Mouse (Mus musculus): ENCODE results near the gene Ttll10.

Ttll10 gene

DNA sequence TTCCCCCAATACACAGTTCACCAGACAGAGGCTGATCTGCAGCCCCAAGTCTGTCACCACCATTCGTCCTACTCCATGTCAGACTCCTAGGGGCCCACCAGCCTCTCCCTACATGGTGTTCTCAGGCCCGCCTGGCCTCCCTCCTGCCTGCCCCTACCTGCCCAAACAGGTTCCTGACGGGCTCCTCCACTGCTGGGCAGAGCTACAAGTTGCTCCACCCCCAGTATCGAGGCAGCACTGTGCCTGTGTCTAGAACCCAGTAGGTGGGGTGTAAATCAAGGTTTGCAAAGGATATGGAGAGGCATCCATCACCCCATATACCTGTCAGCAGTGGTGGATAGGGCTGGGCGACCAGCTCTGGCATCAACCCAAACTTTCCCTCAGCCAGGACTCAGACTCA is at the start of gene Ttll10:
Gene Ttll10, minus strand, starts transcription at position 154 of the 400 bp plus-strand sequence.
- DNase-seq (ENCODE audit: low spot score in 2 of 2) = no peak

DNA sequence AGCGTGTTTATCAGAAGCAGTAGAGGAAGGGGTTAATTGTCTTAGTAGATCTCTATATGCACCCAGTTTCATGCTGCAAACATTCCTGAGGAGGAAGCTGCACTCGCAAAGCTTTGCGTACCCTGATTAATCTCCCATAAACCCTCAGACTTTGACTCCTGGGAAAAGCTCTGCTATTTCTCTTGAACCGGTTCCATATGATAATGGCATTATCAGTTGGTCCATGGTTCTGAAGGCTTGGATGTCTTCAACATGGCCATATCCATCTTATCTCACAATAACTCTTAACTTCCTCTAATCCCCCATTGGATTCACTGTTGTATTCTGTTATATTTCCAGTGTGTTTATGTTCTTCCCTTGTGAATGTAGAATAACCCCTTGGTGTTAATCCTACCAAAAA is 44.1 kb upstream of the Ttll10 start:
- DNase-seq (ENCODE audit: low spot score in 2 of 2) = no peak

DNA sequence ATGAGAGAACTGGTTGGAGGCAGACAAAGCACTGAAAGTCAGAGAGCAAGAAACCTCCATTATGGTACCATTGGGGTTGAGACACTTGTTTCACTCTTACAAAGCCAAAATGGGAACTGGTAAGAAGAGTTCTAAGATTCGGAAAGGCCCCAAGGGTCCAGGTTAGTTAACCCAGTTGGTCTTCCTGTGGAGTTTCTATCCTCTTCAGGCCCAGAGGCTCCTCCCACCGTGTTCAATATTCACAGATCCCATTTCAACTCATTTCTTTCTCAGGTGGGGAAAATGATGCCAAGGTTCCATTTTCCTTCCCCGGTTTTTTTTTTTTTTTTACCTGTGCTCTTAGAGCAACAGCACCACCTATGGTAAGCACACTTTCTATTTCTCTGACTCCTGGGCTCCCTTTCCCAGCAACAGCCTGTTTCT is 42.3 kb upstream of the Ttll10 start:
- no peak for DNase-seq (ENCODE audit: low spot score in 2 of 2)

DNA sequence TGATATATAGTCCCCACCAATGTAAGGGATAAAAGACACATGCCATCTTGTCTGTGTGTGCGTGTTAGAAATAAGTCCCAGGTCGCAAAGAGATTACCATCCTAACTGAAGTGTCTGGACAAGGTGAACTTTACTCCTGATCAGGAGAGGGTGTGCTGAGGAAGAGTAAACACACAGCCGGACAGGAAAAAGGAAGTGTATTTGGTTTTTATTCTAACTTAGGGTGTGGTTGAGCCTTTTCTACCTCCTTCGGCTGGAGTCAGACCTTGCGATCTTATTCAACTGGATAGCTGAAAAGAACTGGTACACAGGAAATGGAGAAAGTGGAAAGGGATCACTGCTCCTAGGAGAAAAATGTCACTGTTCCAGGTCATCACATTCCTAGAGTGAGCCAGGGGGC is 41.3 kb upstream of the Ttll10 start:
- no peak for DNase-seq (ENCODE audit: low spot score in 2 of 2)

DNA sequence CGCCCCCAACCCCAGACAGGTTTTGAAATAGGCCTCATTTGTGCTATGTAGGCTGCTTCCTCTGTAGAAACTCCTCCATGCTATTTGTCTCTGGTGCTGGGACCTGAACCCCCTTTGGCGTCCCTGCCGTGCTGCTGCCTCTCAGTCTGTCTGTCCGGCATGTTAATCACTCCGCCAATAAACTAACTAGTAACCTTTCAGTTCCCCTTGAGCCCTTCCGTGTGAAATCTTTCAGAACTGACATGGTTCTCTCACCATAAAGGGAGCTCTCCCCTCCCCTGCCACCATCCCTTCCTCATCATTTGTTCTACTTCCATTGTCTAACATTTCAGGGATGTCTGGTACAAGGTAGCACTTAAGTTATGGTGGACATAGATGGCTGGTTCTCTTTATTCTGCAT is 40.2 kb upstream of the Ttll10 start:
- no peak for DNase-seq (ENCODE audit: low spot score in 2 of 2)

DNA sequence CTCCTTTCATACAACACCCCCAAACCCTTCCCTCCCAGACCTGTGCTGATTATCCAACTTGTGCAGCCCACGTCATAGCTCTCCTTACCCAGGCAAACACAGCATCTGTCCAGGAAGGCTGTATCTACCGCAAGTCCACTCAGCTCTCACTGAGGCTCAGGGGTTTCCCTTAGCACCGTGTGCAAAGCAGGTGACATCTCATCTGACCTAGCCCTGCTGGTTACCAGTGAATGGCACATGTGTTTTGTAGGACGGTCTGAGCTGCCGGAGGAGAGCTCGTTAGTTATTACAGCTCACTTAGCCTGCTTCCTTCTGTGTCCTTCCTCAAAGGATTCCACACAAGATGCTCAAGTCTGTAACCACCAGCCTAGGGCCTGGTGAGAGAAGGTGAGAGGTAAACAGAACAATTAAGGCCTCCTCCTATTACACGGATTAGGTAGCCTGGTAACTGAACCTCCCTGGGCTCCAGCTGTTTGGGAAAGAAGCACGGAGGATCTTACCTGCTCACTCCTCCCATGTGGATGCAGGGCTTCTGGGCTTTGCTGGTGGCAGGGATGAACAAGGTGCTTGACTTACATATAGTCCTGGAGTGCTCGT is 38.7 kb upstream of the Ttll10 start:
- no peak for DNase-seq (ENCODE audit: low spot score in 2 of 2)

DNA sequence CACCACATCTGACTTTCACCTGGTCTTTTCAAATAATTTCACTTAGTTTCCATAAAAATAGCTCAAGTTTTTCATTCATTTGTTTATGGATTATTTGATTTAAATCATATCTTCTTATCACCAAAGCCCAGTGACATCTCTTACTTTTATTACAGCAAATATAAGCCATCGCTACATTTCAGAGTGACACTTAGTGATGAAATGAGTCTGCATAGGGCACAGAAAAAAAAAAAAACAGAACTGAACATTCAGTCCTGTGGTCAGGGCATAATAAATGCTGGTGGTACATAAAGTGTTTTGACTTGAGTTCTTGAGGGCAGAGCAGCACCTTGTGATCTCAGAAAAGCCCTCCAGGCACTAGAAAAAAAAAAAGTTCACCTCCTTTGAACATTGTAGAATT is 37.0 kb upstream of the Ttll10 start:
- no peak for DNase-seq (ENCODE audit: low spot score in 2 of 2)

DNA sequence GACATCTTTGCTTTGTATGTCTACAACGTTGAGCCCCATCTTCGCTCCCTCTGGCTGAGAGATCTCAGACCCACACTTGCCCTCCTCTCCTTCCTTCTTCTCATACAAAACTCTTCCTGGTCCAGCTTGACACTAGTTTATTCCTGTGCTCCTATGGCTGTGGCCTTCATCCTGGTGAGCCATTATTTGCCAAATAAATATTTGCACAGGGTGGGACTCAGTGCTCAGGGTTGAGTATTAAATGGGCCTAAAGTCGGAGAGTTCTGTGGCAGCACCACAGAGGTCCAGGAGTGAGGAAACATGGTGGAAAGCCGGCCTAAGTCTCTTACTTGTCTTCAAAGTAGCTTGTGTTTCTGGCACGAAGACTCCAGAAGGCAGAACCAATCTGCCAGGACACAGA is 34.5 kb upstream of the Ttll10 start:
- DNase-seq (ENCODE audit: low spot score in 2 of 2) = no peak

DNA sequence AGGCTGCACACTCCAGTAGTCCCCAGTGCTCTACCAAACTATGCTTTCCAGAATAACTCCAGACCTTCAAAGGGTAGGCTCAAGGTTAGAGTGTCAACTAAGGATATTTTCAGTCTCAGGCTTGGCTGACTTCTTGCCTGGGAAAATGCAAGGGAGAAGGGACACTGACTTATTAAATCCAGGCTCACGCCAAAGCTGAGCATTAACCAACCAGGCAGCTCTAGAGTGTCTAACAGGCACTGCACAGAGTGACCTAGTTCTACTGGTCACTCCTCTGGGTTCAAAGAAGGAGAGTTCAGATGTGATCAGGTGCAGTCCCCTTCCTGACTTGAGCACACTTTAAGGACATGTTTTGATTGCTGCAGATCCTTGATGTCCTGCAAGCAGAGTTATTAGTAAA is 33.6 kb upstream of the Ttll10 start:
- no peak for DNase-seq (ENCODE audit: low spot score in 2 of 2)

DNA sequence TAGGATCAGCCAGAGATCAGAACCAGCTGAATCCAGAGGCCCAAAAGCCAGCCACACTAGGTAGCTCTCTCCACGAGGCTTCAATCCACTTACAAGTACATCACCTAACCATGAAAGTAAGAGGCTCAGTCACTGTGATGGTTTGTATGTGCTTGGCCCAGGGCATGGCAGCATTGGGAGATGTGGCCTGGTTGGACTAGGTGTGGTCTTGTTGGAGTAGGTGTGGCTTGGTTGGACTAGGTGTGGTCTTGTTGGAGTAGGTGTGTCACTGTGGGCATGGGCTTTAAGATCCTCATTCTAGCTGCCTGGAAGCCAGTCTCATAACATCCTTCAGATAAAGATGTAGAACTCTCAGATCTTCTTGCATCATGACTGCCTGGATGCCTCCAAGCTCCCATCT is 32.0 kb upstream of the Ttll10 start:
- DNase-seq (ENCODE audit: low spot score in 2 of 2) = no peak

DNA sequence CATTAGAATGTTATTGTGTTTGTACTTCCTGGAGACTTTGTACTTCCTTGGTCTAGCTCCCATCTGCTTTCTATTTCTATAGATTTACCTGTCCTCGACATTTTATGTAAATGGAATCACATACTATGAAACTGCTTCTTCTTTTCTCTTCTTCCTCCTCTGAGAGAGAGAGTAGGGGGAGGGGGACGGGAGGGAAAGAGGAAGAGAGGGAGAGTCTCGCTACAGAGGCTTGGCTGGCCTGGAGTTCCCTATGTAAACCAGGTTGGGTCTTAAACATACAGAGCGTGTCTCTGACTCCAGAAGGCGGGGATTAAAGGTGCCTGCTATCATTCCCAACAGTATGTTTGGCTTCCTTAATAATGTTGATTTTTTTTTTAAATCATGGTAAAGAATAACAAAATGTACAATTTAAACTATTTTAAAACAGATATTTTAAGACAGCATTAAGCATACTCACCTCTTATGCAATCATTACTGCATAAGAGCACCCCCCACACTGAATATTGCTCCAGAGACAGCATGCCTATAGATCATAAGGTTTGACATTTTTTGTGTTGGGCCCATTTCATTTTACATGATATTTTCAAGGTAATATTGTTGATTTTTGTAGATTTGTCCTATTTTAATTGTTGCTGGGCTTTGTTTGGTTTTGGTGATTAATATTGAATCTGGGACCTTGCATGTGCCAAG is 28.3 kb upstream of the Ttll10 start:
- no peak for DNase-seq (ENCODE audit: low spot score in 2 of 2)

DNA sequence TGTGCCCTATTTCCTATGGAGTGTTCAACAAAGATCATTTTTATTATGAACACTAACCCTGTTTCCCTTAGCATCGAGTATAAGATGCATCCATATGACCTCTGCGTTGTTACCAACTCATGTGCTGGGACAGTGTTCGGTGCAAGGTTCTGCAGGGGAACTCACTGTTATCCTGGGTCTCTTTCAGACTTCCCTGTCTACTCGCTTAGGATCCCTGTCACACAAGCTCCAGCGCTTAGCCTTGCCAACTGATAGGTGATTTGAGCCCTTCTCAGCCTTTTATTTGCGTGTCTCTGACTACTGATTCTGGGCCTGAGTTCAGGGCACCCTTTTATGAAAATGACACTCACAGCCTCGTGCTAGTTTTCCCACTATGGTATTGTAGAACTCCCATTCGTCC is 26.0 kb upstream of the Ttll10 start:
- no peak for DNase-seq (ENCODE audit: low spot score in 2 of 2)

DNA sequence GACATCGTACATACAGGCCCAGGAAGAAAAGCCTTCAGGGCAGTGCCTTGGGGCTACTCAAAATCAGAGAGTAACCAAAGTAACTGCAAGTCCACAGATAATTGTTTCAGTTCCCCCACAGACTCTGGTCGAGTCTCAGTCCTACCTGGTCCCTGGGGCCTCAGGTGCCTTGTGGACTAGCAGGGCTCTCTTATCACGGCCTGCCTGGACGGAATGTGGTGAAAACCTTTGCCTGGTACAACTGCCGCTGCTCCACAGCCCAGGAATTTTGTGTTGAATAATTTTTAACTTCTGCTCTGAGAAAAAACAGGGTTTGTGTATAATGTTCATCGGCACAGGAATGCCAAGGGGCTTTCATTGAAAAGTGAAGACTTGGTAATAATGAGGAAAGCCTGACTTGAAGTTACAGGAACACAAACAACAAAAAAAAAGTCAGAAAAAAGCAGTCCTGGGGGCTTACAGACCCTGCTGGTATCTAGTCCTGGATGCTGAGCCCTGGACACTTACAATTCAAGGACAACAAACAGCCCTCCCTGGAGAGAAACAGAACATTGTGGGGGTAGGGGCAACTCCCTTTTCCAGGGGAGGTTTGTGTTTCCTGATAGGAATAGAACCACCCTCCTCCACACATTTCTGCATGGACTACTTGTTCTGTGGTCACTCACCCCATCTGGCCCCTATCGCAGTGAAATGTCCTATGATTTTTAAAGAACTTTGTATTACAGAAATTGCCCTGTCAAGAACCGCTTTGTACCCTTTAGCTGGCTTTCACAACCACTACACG is 25.1 kb upstream of the Ttll10 start:
- DNase-seq (ENCODE audit: low spot score in 2 of 2) = no peak

DNA sequence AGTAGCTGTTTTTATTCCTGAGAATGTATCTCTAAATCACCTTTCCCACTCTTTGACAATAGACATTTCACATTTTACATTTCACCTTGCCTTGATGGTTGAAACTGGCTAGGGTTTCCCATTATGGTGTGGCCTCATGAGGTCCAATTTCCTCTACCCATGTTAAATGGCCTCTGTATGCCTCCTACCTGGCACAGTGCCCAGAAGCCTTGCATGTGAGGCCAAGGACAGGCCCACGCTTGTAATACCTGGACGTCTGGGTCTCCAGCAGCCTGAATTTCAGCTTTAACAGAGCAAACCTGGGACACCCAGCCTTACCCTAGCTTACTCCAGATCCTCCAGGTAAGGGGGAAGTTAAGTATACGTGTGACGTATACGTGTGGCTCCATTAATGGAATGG is 24.1 kb upstream of the Ttll10 start:
- DNase-seq (ENCODE audit: low spot score in 2 of 2) = no peak

DNA sequence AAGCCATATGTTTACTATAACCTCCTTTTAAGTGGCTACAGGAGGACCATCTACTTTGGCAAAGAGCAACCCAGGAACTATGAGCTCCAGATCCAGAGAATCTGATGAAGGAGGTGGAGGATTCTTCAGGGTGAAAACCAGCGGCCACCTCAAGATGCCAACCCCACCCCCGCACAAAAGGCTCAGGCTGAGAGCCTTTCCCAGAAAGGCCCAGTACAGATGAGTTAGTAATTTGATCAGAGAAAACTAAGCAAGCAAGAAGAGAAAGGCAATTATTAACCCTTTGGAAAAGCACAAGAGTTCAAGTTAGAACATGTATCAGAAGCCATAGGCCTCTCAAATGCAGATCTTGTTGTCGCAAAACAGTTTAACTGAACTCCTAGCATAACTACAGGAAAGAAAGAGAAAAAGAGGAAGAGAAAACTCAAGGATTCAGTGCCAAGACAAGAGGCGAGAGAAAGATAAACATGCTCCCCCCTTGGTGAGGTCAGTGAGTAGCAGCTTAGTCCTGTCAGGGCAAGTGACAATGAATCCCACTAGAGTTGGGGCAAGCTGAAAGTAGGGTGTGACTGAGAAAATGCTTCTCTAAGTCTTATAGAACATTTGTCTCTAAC is 23.5 kb upstream of the Ttll10 start:
- DNase-seq (ENCODE audit: low spot score in 2 of 2) = no peak

DNA sequence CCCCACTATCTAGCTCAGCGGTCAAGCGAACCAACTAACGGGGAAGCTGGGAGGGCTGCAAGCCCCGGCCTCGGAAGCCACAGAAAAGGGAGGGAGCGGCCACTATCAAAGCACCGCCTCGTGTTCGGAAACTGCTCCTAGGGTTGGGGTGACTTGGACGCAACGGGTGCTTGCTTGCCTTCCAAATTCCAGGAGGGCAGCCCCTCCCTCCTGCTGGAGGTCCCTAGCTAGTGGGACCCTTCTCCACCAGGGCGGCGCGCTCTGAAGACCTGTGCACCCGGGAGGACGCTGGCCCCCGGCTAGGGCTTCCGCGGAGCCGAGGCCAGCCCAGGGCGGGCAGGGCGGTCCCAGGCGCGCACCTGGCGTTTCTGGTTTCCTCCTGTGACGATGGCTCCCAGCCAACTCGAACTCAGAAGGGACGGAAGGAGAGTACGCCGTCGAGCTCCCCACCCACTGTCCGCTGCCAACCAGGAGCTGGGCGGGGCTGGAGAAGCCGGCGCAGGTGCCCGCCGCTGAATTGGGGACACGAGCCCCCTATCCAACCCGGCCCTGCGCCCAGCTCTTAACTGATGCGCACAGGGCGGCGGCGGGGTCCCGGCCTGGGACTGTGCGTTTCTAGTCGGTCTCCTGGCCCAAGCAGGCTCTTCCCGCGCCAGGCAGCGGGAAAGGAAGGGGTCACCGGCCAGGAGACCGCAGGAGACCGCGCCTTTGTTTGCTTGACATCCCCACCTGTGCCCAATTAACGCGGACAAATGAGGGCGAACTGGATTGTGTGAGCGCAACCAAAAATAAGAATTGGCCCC is 18.5 kb upstream of the Ttll10 start:
- DNase-seq (ENCODE audit: low spot score in 2 of 2) = peak in 1 of 2 experiments; percentile 6

DNA sequence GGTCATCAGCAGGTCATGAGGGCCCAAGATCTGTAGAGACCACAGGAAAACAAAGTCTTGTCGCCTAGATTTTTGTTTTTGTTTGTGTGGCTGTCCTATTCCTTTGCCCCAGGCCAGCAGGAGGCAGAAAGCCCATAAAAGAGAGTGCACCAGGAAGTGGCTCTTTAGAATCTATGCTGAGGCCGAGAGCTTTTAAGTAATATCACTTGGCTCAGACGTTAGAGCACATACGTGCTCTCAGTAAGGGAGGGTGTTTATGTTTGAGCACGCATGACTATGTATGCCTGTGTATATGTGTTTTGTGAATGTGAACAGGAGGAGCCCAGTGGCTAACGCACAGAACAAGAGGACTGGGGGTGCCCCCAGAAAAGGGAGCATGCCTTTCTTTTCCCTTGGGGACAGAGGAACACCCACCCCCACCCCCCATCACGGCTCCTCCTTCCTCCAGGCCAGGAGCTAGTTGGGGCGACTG is 17.7 kb upstream of the Ttll10 start:
- DNase-seq (ENCODE audit: low spot score in 2 of 2) = no peak

DNA sequence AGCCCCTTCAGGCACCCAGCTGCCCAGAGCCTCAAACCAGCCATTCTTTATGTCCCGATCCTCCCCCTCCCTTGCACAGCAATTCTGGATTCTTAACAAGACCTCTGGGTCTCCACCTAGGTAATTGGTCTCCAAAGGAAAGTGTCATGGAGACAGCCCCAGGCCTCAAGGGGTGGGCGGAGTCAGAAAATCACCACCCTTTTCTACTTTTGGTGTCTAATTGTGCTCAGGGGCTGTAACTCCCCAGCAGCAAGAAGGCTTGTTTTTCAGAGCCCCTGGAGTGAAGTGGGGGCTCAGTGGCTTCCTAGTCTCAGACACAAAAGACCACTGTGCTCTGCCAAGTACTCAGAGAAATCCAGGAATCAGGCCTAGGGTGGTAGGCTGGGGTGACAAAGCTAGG is 11.5 kb upstream of the Ttll10 start:
- DNase-seq (ENCODE audit: low spot score in 2 of 2) = no peak

DNA sequence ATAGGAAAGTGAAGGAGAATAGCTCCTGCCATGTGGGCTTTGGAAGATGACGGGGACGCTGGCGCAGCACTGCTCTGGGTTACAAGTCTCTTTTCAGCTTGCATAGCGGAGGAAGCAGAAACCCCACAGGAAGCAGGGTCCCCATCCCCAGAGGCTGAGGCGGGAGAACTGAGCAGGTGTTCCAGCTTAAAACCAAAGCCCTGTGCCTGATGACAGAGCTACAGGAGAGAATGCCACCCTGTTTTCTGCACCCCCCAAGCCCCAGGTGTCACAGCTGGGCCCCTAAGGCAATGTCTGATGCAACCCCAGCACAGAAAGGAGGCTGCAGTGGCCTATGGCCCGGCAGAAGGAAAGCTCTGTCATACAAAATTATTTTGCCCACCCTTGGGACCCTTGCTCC is 11.1 kb upstream of the Ttll10 start:
- no peak for DNase-seq (ENCODE audit: low spot score in 2 of 2)

DNA sequence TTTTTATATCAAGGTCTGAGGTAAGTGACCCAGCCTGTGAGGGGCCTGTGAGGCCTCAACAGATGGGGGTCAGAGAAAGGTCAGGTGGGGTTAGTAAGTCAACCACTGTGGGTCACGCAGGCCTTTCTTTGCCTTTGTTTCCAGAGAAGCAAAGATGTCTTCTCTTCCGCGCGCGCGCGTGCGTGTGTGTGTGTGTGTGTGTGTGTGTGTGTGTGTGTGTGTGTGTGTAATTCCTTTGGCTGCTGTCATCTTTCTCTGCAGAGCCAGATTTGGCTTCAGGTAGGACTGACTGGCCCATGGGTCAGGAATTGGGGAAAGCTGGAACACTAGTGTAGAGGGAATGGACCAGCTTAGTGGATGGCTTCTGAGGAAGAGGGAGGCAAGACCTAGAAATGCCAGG is 10.5 kb upstream of the Ttll10 start:
- DNase-seq (ENCODE audit: low spot score in 2 of 2) = no peak

DNA sequence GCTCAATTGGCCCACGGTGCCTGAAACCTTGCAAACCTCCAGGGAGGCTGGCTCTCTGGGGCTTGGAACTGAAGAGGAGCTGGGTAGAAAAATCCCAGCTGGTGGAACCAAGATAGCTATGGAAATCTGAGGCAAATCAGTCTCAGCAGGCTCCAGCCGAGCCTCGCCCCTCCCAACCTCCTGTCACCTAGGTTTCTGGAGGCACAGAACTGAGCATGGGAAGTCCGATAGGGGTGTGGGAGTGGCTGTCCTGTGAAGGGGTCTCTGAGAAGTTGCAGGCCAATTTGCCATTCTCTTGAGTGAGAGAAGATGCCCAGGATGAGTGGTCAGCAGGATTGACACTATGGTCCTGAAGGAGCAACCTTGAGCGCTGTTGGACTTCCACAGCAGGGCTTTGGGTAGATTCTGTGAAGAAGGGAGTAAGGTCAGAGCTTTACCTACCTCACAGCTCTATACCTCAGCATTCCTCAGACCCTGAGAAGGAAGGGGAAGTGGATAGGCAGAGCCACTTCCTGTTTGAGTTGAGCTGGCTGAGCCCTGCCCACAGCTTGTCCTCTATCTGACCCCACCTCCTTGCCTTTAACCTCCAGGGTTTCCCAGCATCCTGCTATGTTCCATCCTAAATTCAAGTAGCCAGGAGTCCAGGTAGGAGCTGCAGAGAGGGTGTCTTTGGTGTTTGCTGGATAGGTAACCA is 8.2 kb upstream of the Ttll10 start:
- DNase-seq (ENCODE audit: low spot score in 2 of 2) = no peak
